Mouse (Mus musculus) right cerebral cortex, adult 2 months (tissue): ENCODE results near the gene Mospd2.

Experiments
- DNase-seq, 2 experiments: peaks; one replicate each; pipeline ENCODE4 v3.0.0; 2021 to 2022; ENCODE audit warnings: low spot score in 2 of 2

Gene Mospd2

GRCm38 (mm10) chrX:164980193-164980775 lies at the start of gene Mospd2, which contains the start of gene Fancb:
Gene Mospd2, minus strand, starts transcription at chrX:164980375.
Gene Fancb, plus strand, starts transcription at chrX:164980592.
- peak; percentile 78 to 84 for DNase-seq

- DNase-seq = no peak
Measured at GRCm38 (mm10) chrX:165004779-165005324, 24.7 kb upstream of the Mospd2 start, which contains the start of gene Gm17604. Gene Gm17604, minus strand, starts transcription at chrX:165004829.

- DNase-seq = no peak
Measured at GRCm38 (mm10) chrX:165003141-165003540, 23.0 kb upstream of the Mospd2 start.

GRCm38 (mm10) chrX:164978866-164979265 lies 1.3 kb downstream of the Mospd2 start:
- DNase-seq = no peak

DNA sequence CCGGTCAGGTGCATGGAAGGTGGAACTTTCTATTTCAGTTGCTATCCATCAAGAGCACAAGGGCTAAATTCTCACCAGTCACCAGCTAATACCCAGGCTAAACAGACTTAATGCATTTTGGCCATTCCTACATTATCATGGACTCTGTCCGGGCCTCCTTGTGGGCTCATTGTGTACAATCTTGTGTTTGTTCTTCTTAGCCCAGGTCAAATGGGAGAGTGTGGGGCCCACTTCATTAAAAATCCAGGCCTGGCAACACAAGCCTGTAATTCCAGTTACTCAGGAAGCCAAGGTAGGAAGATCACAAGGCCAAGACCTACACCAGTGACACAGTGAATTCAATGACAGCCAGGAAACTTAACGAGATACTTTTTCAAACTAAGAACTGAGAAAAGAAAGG lies 9.0 kb downstream of the Mospd2 start:
- no peak for DNase-seq

DNA sequence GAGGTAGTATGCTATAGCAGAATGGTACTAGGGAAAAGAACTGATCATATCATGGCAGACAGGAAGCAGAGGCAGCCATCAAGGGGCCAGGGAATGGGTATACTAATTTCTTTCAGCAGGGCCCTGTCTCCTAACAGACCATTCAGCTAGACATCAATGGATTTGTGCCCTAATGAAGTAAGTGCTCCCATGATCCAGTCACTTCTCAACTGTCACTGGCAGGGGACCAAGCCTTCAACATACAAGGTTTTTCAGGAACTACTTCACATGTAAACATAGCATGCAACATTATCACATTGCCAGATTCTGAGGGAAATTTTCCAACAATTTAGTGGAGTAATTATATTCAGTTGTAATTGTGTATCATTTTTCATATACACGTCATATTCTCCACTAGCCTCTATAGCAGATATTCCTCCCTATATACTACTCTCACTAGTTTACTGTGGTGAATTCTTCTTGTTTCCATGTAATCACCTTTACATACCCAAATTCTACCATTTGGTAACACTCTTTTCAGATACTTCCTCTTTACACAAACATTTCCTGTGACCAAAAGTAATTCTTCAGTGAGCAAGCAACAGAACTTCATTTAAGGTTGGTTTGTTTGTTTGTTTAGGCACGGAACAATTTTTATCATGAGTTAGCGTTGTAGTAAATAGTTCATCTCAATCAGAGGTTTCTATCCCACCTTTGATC lies 14.3 kb downstream of the Mospd2 start:
- DNase-seq = no peak

GRCm38 (mm10) chrX:164952601-164953375 lies 27.4 kb downstream of the Mospd2 start:
- DNase-seq = no peak

DNA sequence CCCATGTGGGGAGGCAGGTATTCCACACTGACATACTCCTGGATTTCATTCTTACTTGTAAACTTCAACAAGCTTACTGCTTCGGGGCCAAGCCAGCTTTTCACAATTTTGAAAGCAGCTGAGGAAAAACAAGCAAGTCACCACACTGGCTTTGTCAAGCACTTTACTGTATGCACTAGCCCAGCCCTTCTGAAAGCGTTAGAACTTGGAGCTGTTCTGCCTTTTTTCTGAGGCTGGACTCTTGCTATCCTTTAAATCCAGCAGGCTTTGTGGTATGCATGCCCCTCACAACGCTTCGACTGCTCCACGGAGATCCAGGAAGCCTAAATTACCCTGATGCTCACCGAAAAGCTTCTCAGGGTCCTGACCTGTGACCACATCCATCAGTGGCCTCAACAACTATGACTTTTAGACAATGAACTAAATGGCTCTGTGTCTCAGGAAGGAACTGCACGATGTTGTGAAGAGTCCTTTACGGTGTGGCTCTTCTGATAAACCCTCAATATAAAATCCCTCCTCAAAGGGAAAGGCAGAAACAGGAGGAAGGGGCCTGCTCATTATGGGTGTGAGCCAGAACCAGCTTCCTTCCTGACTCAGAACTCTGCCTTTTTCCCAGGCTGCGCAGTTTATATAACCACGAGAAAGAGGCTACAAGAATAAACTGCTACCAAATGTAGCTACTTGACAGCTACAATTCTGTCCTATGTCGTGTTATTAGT lies 28.2 kb downstream of the Mospd2 start:
- no peak for DNase-seq

GRCm38 (mm10) chrX:164941540-164941939 lies 38.6 kb downstream of the Mospd2 start:
- DNase-seq = no peak

DNA sequence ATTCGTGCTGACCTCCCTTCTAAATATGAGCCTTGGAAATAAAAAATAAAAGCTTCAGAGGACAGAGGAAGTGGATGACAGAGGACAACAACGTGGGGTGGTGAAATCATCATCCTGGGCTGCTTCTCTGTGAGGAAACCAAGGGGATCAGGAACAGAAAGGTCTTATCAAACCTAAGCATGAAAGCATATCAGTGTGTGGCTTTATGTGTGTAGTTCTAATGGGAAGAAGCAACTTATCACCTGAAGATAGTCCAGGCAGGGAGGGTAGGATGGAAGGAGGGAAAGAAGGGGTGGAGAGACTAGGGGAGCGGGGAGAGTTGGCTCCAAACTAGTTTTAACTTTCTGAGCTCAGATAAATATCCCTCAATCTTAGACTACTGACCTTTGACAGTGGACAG lies 67.2 kb downstream of the Mospd2 start:
- no peak for DNase-seq

GRCm38 (mm10) chrX:164912186-164912585 lies 68.0 kb downstream of the Mospd2 start:
- DNase-seq = no peak

DNA sequence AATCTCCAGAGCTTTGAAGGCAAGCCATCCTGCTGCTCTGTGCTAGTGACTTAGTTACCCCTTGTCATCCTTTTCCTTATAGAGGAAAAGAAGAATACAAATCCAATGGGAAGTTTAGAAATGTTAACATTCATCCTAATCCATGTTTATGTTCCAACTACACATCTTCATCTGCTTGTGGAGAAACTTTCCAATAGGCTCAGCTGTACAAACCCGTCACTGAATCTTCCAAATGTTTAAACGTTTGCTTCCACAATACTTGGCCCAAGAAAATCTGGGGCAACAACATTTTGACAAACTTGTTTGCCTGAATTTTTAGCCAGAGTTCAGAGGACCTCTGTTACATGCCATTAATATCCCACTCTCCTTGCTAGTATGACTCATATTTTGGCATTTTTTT lies 78.3 kb downstream of the Mospd2 start:
- DNase-seq = no peak

GRCm38 (mm10) chrX:164899805-164900204 lies 80.4 kb downstream of the Mospd2 start:
- no peak for DNase-seq

GRCm38 (mm10) chrX:164886260-164886659 lies 93.9 kb downstream of the Mospd2 start:
- DNase-seq = no peak
